Mouse (Mus musculus) cerebellum, adult 9-10 months (tissue): ENCODE results near the gene Mgat2.
A peak's percentile ranks its signal among the peaks of the same experiment; 100 is the strongest.
"Not testable (repeated sequence)": the region's sequence is repeated elsewhere in the genome, so short reads cannot be mapped to it uniquely, and the experiment has no call there.

ENCODE experiments used
- DNase-seq: peaks from one replicate; pipeline ENCODE4 v3.0.0; 2022

Gene Mgat2

DNA sequence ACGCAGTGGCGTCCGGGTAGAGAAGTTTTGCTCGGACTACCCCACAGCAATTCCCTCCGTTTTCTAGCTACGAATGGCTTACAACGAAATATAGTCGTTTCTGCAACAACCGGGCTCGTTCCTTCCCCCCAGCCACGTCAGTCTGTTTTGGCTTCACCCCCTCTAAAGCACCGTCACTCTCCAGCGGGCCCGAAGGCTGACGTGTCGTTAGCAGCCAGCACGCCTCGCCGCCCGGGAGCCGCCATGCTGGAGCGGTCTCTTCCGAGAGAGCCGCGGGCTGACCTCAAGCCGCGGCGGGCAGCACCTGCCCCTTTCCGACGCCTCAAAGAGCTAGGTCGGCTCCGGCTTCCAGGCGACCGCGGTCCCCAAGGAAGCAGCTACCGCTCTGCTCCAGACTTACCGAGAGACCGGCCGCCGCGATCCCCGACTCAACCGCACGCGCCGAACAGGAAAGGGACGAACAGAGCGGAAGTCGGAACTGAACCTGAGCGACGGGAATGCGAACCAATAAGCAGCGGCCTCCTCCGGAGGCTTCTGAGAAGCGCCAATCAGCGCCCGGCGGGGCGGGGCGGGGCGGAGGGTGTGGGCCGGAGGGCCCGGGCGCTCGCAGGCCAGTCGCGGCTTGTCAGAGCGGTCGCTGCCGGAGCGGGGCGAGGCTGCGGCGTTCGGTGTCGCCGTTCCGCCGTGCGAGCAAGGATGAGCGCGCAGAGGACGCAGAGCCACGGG is at the start of gene Mgat2, which contains the start of gene Rpl36al:
Gene Mgat2, plus strand, starts transcription at position 575 of the 726 bp plus-strand sequence.
Gene Rpl36al, minus strand, starts transcription at position 501 of the 726 bp plus-strand sequence.
- peak; percentile 97 for DNase-seq

DNA sequence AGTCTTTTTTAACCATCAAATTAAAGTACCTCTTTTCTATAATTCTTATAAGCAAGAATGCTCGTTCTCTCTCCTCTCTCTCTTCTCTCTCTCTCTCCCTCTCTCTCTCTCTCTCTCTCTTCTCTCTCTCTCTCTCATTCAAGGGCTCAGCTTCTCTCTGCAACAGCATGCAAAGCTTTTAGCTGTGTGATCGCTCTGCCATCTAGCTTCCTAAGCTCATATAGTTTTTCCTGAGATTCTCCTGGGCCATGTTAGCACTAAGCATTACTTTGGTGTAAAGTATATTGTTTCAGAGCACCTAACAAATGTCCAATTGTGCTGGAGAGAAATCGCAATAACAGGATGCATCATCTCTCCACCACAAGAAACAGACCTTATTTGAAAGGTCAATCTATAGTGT is 44.8 kb upstream of the Mgat2 start:
- DNase-seq = no peak

DNA sequence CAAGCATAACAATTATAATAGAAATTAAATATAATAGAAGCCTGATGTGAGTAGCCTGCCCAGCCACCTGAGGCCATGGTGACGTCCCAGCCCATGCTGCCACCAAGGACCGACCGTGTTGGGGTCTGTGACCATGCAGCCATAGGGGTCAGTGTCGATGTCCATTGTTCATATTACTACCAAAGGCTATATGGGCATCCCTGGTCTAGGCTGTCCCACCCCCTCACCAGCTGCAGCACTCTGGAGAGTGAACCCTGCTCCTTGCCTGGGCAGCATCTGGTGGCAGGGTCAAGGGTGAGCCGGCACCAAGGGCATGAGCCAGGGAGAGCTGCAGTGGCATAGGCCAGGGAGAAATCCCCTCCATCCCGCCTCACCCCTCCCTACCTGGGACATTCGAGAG is 44.1 kb upstream of the Mgat2 start:
- no peak for DNase-seq

DNA sequence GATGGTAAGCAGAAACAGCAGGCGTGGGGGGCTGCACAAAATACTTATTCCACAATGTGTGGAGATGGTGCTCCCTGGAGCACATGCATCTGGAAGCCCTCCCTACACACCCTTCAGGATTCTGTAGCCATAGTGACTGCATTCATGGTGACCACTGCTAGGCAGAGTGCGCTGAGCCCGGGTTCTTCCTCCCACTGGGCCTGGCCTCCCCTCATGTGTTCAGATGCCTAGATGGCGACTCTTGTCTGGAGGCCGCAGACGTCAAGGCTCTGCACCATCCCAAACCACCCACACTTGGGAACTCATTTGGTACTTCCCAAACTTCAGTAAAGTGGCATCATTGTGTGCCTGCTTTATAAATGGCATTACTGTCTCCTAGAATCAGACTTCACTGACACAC is 40.5 kb upstream of the Mgat2 start:
- no peak for DNase-seq

DNA sequence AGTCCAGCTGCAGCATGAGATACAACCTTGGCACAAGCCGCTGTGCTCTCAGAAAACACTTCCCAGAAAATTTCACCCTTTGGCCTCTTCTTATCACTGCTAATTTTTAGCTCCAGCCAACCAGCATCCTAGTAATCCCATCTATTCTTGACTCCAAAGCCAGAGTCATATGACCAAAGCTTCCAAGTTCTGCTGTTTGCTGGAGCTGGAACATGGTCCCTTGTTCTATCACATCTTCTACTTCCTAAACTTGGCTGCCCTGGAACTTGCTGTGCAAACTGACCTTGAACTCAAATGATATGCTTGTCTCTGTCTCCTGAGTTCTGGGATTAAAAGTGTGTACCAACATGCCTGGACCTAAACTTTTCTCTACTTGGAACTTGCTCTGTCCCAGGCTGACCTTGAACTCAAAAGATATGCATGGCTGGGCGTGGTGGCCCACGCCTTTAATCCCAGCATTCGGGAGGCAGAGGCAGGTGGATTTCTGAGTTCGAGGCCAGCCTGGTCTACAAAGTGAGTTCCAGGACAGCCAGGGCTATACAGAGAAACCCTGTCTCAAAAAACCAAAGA is 36.7 kb upstream of the Mgat2 start:
- no peak for DNase-seq

DNA sequence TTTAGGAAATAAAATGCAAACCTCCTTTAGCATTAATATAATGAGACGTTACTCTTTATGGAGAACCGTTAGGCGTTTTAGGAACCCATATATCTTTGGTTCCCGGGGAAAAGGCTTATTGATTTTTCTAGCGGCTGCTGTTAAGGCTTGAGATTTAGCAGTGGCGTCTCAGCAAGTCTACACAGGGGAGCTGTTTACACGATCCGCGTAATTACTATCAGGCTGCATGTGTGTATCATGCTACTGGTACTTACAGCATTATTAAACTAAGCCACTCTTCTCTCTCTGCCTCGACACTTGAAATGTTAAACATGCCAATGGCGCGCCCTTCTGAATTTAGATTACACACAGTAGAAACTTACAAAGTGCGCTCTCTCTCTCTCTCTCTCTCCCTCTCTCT is 33.9 kb upstream of the Mgat2 start:
- no peak for DNase-seq

DNA sequence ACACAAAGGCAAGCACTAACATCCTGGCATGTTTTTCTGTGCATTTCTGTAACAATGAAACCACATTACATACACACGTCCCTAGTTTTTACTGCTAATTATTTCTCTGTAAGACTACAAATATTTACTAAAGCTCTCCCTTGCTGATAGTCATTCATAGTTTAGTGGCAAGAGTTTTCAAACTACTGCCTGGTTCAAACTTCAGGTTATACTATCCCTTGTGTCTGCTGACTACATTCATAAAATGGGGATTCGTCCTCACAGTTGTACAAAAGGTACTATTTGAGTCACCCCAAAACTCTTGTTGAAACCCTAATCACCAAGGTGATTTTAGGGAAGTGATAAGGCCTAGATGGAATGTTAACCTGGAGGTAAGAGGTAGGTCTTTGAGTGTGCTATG is 28.0 kb upstream of the Mgat2 start:
- no peak for DNase-seq

DNA sequence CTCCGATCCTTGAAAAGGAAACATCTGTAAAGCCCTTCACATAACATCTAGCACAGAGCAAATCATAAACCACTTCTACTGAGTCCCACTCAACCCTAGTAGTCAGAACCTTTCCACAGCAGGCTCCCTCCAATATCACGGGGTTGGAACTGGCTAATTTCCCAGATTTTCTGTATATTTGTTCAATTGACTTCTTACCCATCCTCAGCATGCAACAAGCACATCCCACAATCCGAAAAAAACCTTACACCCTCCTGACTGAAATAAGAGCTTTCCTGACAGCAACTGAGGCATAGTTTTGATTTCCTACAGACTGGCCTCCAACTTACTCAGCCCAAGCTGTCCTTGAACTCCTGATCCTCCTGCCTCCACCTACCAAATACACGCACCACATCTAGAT is 27.5 kb upstream of the Mgat2 start:
- no peak for DNase-seq

DNA sequence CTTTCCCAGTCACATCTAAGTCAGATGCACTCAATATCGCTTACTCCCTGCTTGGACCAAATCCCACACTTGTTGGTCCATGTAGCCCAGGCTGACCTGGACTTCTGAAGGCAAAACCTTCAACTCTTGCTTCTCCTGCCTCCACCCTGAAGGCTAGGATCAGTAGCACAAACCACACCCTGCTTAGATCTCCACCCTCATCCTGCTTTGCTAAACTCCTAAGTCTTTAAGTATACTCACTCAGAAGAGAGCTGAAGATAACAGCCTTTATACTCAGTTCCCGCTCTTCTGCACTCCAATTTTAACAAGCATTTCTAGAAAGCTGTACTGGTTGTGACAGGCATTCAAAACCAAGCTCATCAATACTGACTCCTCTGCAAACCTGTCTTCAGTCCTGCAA is 26.9 kb upstream of the Mgat2 start:
- no peak for DNase-seq

DNA sequence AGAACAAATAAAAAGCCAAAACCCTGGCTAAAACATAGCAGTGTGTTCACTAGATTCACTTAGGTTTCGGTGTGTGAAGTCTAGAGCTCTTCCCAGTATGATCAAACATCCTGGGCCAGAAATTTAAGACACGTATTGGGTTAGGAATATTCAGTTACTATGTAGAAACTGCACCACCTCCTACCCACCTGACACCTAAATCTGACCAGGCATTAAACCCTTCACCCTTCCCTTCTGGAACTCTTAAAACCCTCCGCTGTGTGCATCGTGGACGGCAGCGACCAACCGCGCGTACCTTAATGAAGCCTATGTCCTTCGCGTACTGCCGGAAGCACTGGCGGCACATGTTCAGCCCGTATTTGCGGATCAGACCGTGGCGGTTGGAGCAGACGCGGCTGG is 25.6 kb upstream of the Mgat2 start:
- no peak for DNase-seq

DNA sequence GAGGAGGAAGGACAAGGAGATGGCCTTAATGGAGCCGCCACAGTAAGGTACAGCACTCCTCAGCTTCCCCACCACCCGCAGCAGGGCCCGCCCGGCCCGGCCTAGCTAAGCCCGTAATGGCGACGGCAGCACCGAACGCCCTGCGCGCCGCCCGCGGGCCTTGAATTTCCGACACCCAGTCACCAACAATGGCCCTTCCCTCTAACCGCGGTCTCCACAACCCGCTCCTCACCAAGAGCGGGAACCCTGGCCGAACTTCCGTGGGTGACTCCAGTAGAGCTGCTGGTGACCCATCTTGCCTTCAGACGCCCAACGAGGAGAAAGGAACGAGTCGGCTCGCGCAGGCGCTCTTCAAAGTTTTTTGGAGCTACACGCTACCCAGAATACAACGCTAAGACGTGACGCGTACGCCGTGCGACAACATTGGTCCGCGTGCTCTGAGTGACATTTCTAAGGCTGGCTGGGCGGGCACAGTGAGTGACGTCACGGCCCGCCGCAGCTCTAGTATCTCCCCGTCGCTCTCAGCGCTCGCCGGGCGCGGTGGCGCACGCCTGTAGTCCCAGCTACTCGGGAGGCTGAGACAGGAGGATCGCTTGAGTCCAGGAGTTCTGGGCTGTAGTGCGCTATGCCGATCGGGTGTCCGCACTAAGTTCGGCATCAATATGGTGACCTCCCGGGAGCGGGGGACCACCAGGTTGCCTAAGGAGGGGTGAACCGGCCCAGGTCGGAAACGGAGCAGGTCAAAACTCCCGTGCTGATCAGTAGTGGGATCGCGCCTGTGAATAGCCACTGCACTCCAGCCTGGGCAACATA is 25.0 kb upstream of the Mgat2 start, which contains the start of gene Rps29:
Gene Rps29, minus strand, starts transcription at position 422 of the 813 bp plus-strand sequence.
- DNase-seq = peak; percentile 99

DNA sequence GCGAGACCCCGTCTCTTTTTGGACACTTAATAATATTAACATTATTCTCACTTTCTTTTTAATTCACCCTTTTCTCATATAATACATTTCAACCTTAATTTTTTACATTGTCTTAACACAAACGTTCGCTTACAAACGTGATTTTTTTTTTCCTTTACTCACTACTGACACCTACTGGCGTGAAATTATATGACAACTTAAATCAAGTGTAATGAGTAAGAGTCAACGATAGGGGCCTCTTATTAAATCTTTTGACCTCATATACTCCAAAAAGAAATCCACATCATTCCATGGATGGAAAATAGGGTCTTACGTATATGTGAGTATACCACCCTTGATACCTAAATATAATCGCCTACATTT is 24.4 kb upstream of the Mgat2 start:
- peak; percentile 86 for DNase-seq

DNA sequence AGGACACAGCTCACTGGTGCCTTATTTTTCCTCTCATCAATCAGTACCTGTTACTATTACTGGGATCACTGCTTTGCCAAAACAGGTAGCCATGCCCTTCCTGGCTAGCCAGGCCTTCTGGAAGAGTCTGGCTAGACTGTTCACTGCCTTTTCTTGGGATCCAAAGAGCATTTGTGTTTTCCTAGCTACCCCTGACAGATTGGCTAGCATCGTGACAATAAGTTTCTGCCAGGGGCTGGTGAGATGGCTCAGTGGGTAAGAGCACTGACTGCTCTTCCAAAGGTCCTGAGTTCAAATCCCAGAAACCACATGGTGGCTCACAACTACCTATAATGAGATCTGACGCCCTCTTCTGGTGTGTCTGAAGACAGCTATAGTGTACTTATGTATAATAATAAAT is 23.3 kb upstream of the Mgat2 start:
- peak; percentile 37 for DNase-seq

DNA sequence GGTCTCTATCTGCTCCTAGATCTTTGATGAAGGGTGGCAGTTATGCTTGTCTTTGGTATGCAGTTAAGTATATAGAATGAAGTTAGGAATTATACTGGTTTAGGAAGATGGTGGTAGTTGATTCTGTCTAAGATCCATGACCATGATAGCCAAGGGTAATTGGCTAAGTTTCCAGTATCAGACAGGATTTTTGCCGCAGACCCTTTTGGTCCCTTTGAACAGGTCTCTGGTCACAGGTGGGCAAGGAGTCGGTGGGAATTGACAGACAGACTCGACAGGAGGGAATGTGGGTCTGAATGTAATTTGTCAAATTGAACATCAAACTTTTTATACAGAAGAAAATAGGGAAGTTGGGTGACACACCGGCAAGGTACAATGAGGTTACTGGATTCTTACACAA is 20.4 kb upstream of the Mgat2 start:
- not testable (repeated sequence) for DNase-seq

DNA sequence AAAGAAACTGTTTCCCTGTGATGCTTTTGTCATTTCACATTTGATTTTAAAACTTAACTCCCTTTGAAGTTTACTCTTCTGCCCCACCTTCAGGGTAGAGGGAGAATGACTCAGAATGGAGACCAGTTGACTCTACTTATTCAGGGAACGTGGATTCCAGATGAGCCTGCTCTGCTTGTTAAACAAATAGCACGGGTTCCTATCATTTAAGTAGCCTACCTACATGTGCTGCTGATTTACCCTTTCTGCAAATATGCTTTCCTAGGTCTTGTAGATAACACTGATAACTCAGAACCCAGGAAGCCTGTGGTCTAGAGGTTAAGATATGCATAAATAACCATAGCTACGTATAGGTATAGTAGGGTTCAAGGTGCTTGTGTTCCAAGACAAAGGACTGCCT is 19.1 kb upstream of the Mgat2 start:
- no peak for DNase-seq

DNA sequence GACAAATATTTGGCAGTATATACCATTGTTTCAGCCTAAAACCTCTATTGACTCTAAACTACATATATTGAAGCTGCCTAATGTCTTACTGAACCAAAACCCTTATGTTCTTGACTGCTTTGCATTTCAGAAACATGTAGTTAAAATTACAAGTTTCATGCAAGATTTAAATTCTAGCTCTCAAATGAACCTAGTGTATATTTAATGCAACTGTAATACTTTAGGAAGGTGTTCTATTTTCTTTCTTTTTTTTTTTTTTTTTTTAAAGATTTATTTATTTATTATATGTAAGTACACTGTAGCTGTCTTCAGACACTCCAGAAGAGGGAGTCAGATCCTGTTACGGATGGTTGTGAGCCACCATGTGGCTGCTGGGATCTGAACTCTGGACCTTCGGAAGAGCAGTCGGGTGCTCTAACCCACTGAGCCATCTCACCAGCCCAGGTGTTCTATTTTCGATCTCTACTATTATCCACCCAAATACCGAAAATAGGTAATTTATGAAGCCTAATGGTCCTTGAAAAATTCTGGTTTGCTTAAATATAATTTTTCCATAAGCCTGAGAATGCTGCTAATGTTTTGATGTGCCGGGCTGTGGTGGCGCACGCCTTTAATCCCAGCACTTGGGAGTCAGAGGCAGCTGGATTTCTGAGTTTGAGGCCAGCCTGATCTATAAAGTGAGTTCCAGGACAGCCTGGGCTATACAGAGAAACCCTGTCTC is 16.9 kb upstream of the Mgat2 start:
- DNase-seq = not testable (repeated sequence)

DNA sequence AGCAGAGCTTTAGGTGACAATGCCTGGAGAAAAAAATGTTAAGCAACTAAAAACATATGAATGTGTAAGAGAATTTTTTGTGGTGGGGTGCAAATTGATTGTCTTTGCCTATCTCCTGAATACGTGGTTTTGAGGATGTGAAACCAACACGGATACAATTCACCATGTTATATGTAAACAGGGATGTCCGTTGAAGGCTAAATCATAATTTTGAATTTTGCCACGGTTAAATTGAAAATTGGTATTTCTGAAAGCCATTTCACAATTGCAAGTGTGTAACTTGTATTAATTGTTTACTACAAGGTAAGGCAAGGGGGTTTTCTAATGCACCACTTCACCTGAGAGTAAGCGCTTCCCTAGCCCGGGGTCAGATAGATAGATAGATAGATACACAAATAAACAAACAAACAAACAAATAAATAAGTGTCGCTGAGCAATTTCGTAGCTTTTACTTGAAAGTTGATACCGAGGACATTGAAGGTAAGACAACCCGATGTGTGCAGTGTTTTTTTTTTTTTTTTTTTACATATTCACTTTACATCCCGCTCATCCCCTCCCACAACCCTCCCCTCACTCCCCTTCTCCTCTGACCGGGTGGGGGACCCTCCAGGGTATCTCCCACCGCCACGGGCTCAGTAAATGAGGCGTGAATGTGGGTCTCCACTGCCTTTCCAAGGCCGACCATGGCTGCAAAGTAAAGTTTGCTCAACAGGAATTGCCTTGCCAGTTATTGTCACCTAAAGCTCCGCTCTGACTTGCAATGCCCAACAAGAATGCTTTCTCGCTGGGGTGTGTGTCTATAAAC is 16.1 kb upstream of the Mgat2 start:
- DNase-seq = no peak

DNA sequence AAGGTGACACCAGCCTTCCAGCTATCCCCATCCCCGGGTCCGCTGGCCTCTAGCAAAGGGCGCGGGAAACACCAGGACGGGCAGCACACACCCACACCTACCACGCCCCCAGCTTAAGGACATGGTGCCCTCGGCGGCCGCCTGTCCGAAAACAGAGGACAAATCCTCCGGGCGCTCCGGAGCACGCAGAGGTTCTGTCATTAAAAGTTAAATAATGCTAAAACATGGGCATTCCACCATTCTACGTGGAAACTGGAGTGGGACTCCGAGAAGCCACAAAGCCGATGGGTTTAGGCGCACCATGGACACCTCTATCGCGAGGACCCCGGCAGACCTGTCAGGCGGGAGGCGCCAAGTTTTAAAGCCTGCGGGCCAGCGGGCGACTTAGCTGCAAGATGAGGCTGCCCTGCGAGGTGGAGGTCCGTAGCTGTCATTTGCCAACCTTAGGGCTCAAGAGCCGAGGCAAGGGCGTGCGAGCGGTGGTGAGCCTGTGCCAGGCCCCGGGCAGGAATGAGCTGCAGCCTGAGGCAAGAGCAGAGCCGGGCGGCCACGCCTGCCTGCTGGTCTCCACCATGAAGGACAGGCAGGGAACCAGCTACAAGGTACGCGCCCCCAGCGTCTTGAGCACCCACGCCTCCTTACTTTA is 15.4 kb upstream of the Mgat2 start, which contains the start of gene Lrr1:
Gene Lrr1, plus strand, starts transcription at position 354 of the 646 bp plus-strand sequence.
- DNase-seq = peak; percentile 93

DNA sequence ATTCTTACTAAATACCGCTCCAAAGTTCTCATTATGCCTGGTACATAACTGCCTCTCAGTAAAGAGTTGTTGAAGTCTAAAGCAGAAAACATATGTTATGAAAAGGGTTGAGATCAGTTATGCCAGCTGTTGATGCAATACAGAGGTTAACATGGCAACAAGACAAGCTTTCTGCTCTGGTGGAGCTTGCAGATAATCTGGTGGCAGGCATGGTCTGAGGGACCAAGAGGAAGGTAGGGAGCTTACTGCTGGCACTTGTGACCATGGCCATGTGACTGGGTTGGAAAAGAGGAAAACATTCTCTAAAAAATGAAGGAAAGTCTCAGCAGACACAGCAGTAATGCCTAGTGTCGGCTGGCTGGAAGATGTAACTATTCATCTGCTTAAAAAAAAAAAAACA is 12.7 kb upstream of the Mgat2 start:
- no peak for DNase-seq

DNA sequence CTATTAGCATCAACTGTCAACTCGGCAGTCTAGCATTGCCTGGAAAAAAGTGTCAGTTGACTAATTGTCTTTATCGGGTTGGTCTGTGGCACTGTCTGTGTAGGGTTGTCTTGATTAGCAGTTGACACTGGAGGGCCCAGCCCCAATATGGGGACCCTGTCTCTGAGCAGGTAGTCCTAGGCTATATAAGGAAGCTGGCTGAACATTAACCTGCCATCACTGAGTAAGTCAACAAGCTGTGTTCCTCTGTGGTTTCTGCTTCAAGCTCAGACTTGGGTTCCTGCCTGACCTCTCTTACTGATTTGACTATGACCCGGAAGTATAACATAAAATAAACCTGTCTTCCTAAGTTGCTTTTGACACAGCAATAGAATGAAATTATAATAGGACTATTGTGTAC is 8.0 kb upstream of the Mgat2 start:
- no peak for DNase-seq

DNA sequence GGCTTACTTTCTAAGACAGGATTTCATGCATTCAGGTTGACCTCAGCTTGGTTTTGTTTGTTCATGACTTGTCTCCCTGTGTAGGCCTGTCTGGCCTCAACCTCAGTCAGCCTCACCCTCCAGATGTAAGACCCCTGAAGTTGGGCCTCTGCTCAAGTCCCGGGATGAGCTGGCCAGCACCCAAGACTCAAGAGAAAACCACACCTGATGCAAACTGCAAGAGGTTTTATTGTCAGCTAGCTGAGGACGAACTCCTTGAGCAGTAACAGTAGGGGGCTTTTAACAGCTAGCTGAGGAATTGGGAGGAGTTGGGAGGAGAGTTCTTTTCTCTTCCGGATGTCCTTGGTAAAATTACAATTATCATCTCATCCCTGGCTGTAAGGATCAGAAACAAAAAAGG is 6.4 kb upstream of the Mgat2 start:
- DNase-seq = no peak

DNA sequence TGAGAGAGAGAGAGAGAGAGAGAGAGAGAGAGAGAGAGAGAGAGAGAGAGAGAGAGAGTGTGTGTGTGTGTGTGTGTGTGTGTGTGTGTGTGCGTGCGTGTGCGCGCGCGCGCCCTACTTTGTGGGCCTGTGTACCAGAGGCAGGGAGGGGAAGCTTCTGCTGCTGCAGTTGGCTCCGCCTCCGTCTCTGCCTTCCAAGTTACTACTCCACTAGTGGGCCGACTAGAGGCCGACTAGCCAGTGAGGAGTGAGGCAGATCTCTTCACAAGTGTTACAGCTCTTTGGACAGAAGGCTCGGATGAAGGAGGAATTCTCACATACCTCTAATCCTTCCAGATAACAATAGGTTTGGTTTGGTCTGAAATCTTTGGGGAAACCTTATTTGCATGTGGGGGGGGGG is 4.6 kb upstream of the Mgat2 start:
- DNase-seq = no peak
